Mouse (Mus musculus) fat pad, adult 2 months (tissue): ENCODE results near the gene Olfr390.

Experiments
- DNase-seq: peaks from one replicate; pipeline ENCODE4 v3.0.0-alpha.2; 2011; ENCODE audit warnings: low read depth, low spot score; ENCODE audit errors: extremely low read depth

The Olfr390 gene

DNA sequence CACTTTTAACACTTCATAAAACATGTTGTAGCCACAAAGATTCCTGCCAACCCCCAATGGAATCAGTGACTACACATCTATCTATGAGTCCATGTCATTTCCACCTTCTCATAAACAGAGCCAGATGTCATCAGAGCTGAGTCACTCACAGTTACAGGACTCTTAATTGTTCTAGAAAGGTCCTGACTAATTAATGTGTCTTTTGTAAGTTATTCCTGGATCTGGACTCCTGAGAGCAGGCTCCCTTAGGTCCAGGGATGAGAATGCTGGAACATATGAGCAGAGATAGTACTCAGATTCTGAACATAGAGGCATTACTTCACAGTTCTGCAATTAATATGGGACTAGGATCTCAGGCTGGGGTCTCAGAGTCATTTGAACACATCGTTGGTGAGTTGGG, at the start of gene Olfr390:
Olfr390 (plus strand) TSS at position 301 of the 400 bp plus-strand sequence.
- DNase-seq, result no peak

DNA sequence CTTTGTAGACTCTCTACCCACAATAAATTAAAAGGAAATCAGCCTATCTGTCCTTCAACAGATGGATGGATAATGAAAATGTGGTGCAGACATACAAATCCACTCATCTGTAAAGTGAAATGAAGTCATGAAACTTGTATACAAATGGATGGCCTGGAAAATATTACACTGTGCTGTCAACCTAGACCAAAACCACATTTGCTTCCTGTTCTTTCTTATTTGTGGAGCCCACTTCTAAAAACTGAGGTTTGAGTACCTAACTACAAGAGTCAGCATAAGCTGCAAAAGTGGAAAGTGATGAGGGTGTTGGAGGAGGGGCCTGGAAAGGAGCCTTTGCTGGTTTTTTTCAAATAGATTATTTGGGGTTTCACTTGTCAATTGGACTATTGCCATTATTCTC, 23.6 kb upstream of the Olfr390 start:
- DNase-seq, result no peak

DNA sequence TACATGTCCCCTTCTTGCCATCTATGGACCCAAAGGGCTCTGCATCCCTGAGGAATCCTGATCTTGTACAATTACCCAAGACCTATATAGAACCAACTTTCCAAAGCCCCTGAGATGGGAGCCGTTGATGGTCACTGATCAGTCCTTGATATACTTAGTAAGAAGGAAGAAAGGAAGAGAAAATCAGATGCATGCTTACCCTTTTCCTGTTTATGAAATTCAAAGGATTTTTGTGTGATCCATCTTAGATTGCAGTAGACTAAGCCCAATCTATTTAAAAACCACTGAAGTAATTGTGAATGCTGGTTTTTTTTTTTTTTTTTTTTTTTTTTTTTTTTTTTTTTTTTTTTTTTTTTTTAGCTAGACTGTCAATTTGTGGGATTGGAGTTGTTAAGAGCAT, 2.2 kb upstream of the Olfr390 start, which contains the start of gene Olfr389:
Olfr389 (minus strand) TSS at position 101 of the 400 bp plus-strand sequence.
- DNase-seq, result no peak

DNA sequence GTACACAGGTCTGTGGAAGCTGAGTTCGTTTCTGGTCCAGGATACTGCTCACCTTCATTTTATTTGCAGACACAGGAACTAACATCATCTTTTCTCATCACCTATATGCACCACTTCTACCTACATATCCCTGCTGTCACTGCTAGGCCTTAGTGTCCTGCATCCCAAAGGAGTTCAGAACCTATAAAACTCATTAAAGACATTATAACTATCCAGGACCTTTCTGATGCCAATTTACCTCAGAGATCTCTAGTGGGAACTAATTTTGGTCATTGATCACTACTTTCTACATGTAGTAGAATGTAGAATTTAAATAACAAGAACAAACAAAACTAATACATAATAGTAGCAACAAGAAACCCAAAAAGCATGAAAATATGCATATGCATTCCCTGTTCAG, 20.2 kb downstream of the Olfr390 start, which contains the start of gene Olfr391-ps:
Olfr391-ps (minus strand) TSS at position 101 of the 400 bp plus-strand sequence.
- DNase-seq, result no peak

DNA sequence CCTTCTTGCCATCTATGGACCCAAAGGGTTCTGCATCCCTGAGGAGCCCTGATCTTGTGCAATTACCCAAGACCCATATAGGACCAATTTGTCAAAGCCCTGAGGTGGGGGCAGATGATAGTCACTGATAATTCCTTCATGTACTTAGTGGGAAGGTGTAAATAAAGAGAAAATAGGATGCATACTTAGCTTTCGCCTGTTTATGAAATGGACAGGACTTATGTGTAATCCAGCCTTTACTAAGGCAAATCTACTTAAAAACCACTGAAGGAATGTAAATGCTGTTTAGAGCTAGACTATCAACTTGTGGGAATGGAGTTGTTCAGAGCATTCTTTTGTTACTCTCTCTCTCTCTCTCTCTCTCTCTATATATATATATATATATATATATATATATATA, 34.2 kb downstream of the Olfr390 start, which contains the start of gene Olfr392:
Olfr392 (minus strand) TSS at position 101 of the 400 bp plus-strand sequence.
- no peak for DNase-seq
